Mouse (Mus musculus): ENCODE measurements at regions not wholly inside any gene's neighbourhood (a gene's known extent, or its start where the extent isn't known, plus 50 kb on each side); places are given as distances from the start of the nearest gene placed in this dataset.
A peak's percentile ranks its signal among the peaks of the same experiment; 100 is the strongest.

GRCm38 (mm10) chr13:52047937-52048336 is 201.5 kb downstream of the Gadd45g start:
- DNase-seq (ENCODE audit: low spot score in 2 of 2), result no peak

- no peak for DNase-seq (ENCODE audit: low spot score in 2 of 2)
Measured at GRCm38 (mm10) chr13:52048777-52049176, 202.3 kb downstream of the Gadd45g start.

- no peak for DNase-seq (ENCODE audit: low spot score in 2 of 2)
Measured at GRCm38 (mm10) chr13:52049249-52049648, 202.8 kb downstream of the Gadd45g start.

GRCm38 (mm10) chr13:52055741-52056140 is 209.3 kb downstream of the Gadd45g start:
- DNase-seq (ENCODE audit: low spot score in 2 of 2), result no peak

- DNase-seq (ENCODE audit: low spot score in 2 of 2), result no peak
Measured at GRCm38 (mm10) chr13:52057456-52057855, 211.0 kb downstream of the Gadd45g start.

- no peak for DNase-seq (ENCODE audit: low spot score in 2 of 2)
Measured at GRCm38 (mm10) chr13:52059756-52060417, 213.4 kb downstream of the Gadd45g start.

GRCm38 (mm10) chr13:52060418-52060870 is 214.0 kb downstream of the Gadd45g start:
- DNase-seq (ENCODE audit: low spot score in 2 of 2), result no peak

GRCm38 (mm10) chr13:52061454-52061853 is 215.0 kb downstream of the Gadd45g start:
- no peak for DNase-seq (ENCODE audit: low spot score in 2 of 2)

- DNase-seq (ENCODE audit: low spot score in 2 of 2), result no peak
Measured at GRCm38 (mm10) chr13:52061881-52062280, 215.4 kb downstream of the Gadd45g start.

GRCm38 (mm10) chr13:52062576-52062975 is 216.1 kb downstream of the Gadd45g start:
- DNase-seq (ENCODE audit: low spot score in 2 of 2), result no peak

GRCm38 (mm10) chr13:52065274-52065673 is 218.8 kb downstream of the Gadd45g start:
- no peak for DNase-seq (ENCODE audit: low spot score in 2 of 2)

- no peak for DNase-seq (ENCODE audit: low spot score in 2 of 2)
Measured at GRCm38 (mm10) chr13:52065720-52066119, 219.2 kb downstream of the Gadd45g start.

- no peak for DNase-seq (ENCODE audit: low spot score in 2 of 2)
Measured at GRCm38 (mm10) chr13:52067048-52067447, 220.6 kb downstream of the Gadd45g start.

GRCm38 (mm10) chr13:52068886-52069439 is 222.5 kb downstream of the Gadd45g start:
- no peak for DNase-seq (ENCODE audit: low spot score in 2 of 2)

GRCm38 (mm10) chr13:52069714-52070113 is 223.2 kb downstream of the Gadd45g start:
- no peak for DNase-seq (ENCODE audit: low spot score in 2 of 2)

- no peak for DNase-seq (ENCODE audit: low spot score in 2 of 2)
Measured at GRCm38 (mm10) chr13:52070731-52071663, 224.5 kb downstream of the Gadd45g start.

GRCm38 (mm10) chr13:52077616-52078015 is 231.1 kb downstream of the Gadd45g start:
- no peak for DNase-seq (ENCODE audit: low spot score in 2 of 2)

- peak; percentile 50 to 72 for DNase-seq (ENCODE audit: low spot score in 2 of 2)
Measured at GRCm38 (mm10) chr13:52078561-52078960, 232.1 kb downstream of the Gadd45g start.

GRCm38 (mm10) chr13:52079678-52080246 is 233.3 kb downstream of the Gadd45g start:
- no peak for DNase-seq (ENCODE audit: low spot score in 2 of 2)

- DNase-seq (ENCODE audit: low spot score in 2 of 2), result peak in 1 of 2 experiments; percentile 54
Measured at GRCm38 (mm10) chr13:52083601-52084455, 237.3 kb downstream of the Gadd45g start.

- DNase-seq (ENCODE audit: low spot score in 2 of 2), result no peak
Measured at GRCm38 (mm10) chr13:52085110-52085509, 238.6 kb downstream of the Gadd45g start.
